Mouse (Mus musculus) C2C12 (cell line): Measurements from ENCODE around the gene Pdpk1. TPM values are rescaled to one million over a fixed set of nuclear protein-coding genes. Genes with fewer than 3 reads are reported as not detected.

Experiments
- H3K27me3 ChIP-seq: one replicate; pipeline ENCODE4 v1.6.1; 2011; ENCODE audit not compliant: control insufficient read depth, insufficient read depth, insufficient read length
- H3K36me3 ChIP-seq: one replicate; pipeline ENCODE4 v1.6.1; 2011; ENCODE audit not compliant: control insufficient read depth, insufficient read depth
- H3K4me3 ChIP-seq: one replicate; pipeline ENCODE4 v1.5.1; 2011; ENCODE audit warnings: mild to moderate bottlenecking, control low read depth; ENCODE audit not compliant: poor library complexity, insufficient read depth, severe bottlenecking
- H3K79me2 ChIP-seq: one replicate; pipeline ENCODE4 v1.6.1; 2011; ENCODE audit not compliant: control insufficient read depth, insufficient read depth
- H3K79me3 ChIP-seq: one replicate; pipeline ENCODE4 v1.6.1; 2011; ENCODE audit warnings: low read depth, control low read depth
- H3ac ChIP-seq: one replicate; pipeline ENCODE3; 2011; ENCODE audit warnings: low read depth; ENCODE audit not compliant: control insufficient read depth, insufficient read length
- CEBPB ChIP-seq: IDR thresholded peaks from one replicate; pipeline ENCODE4 v1.6.1; 2011; ENCODE audit warnings: low read depth, mild to moderate bottlenecking, control low read depth, moderate library complexity
- CTCF ChIP-seq: IDR thresholded peaks from one replicate; pipeline ENCODE4 v1.5.1; 2011; ENCODE audit not compliant: control insufficient read depth, insufficient read depth, insufficient read length
- FOSL1 ChIP-seq: IDR thresholded peaks from one replicate; pipeline ENCODE4 v1.8.0; 2011; ENCODE audit warnings: mild to moderate bottlenecking, low read length; ENCODE audit not compliant: poor library complexity, insufficient read depth, severe bottlenecking
- MAX ChIP-seq: IDR thresholded peaks from one replicate; pipeline ENCODE4 v1.6.1; 2011; ENCODE audit warnings: mild to moderate bottlenecking, control low read depth
- MYOD1 ChIP-seq: IDR thresholded peaks from one replicate; pipeline ENCODE4 v1.6.1; 2011; ENCODE audit warnings: low read depth; ENCODE audit not compliant: control insufficient read depth, insufficient read length
- MYOG ChIP-seq: IDR thresholded peaks from one replicate; pipeline ENCODE4 v1.6.1; 2011; ENCODE audit not compliant: control insufficient read depth, insufficient read length; ENCODE audit errors: extremely low read depth
- USF1 ChIP-seq: IDR thresholded peaks from one replicate; pipeline ENCODE4 v1.6.1; 2011; ENCODE audit warnings: low read depth, mild to moderate bottlenecking, control low read depth, moderate library complexity
- polyA plus RNA-seq: library from polyadenylated mRNA; unstranded; fragments of >200 nt; fragmentation: generic; extraction: Trizol; gene quantifications from one replicate; pipeline ENCODE4 v1.2.1, GENCODE M21; 2012; ENCODE audit warnings: missing spikeins

Gene Pdpk1
- polyA plus RNA-seq, 1 experiment = 7.4 TPM

DNA sequence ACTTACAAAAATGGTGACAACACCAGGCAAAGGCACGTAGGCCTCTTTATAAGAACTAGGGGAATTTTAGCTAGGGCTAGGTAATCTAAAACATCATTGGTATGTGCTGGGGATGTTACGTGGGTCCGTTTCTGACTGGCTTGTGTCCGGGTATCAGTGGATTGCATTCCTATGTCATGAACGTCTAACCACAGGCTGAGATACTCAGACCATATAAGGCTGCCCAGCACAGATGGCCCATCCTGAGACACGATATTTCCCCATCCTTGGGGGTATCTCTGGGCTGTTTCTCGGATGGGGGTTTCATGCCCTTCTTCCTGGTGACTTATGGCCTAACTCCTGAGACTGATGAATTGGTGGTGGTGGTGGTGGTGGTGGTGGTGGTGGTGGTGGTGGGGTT lies 115.6 kb downstream of the Pdpk1 start:
- Histone ChIP-seq H3K27me3 (no peaks in the 10 kb centered on the region), H3ac (no peak overlapping the region), H3K79me2 (no peaks in the 10 kb centered on the region), H3K4me3 (no peak overlapping the region), H3K79me3 (no peaks in the 10 kb centered on the region), H3K36me3 (no peaks in the 10 kb centered on the region)
- no peak for TF ChIP-seq CTCF
- peak; percentile 67 for TF ChIP-seq CEBPB
- TF ChIP-seq FOSL1 = no peak
- peak; percentile 78 for TF ChIP-seq MYOD1

DNA sequence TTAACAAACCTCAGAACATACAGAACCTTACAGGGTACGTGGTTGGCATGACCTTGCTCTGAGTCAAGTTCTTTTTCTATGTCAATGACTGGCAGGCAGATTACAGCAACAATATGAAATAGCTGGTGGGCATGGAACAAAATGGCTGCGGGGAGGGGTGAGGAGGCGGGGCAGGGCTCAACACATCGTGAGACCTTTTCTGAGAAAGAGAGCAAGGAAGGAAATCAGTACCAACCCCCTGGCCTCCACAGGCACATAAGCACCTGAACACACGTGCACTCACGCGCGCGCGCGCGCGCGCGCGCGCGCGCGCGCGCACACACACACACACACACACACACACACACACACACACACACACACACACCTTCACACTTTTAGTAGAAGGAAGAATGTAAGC lies 120.2 kb downstream of the Pdpk1 start:
- no peaks in the 10 kb centered on the region for H3K36me3 ChIP-seq
- H3ac ChIP-seq = no peak overlapping the region
- H3K4me3 ChIP-seq = no peak overlapping the region
- H3K79me2 ChIP-seq = no peaks in the 10 kb centered on the region
- H3K27me3 ChIP-seq = no peaks in the 10 kb centered on the region
- TF ChIP-seq CEBPB = no peak
- no peak for TF ChIP-seq CTCF
- no peak for TF ChIP-seq MYOG
- no peak for TF ChIP-seq MAX
- no peaks in the 10 kb centered on the region for H3K79me3 ChIP-seq

GRCm38 (mm10) chr17:24029477-24029876 lies 121.2 kb downstream of the Pdpk1 start:
- TF ChIP-seq CTCF (no peak), CEBPB (no peak), MYOG (no peak), USF1 (no peak), MYOD1 (no peak)
- no peak overlapping the region for H3K4me3 ChIP-seq

More at GRCm38 (mm10) chr17:24029477-24029876, 121.2 kb downstream of the Pdpk1 start:
- Histone ChIP-seq H3ac (no peak overlapping the region), H3K36me3 (no peaks in the 10 kb centered on the region), H3K79me2 (no peaks in the 10 kb centered on the region), H3K27me3 (no peaks in the 10 kb centered on the region), H3K79me3 (no peaks in the 10 kb centered on the region)

Other genes starting within 250 kb of the Pdpk1 start
- gene Dcpp3, start 233.5 kb downstream of the Pdpk1 start, polyA plus RNA-seq = not detected
- not detected for gene Sbp, start 209.3 kb downstream of the Pdpk1 start, polyA plus RNA-seq
- gene Sbpl, start 195.7 kb downstream of the Pdpk1 start, polyA plus RNA-seq = not detected
- 0.04 TPM for gene Prss30, start 170.4 kb downstream of the Pdpk1 start, polyA plus RNA-seq
- gene Prss22, start 152.8 kb downstream of the Pdpk1 start, polyA plus RNA-seq = 0.95 TPM
- 0.16 TPM for gene Prss27, start 112.8 kb downstream of the Pdpk1 start, polyA plus RNA-seq
- gene Kctd5, start 77.4 kb downstream of the Pdpk1 start, polyA plus RNA-seq = 41.5 TPM
- gene Amdhd2, start 12.8 kb upstream of the Pdpk1 start, polyA plus RNA-seq = 41.9 TPM
- gene Atp6v0c, start 18.8 kb upstream of the Pdpk1 start, polyA plus RNA-seq = 377 TPM
- 3.8 TPM for gene Tbc1d24, start 54.6 kb upstream of the Pdpk1 start, polyA plus RNA-seq
- 0.26 TPM for gene Ntn3, start 58.6 kb upstream of the Pdpk1 start, polyA plus RNA-seq
- gene Tedc2, start 69.9 kb upstream of the Pdpk1 start, polyA plus RNA-seq = 13.2 TPM
- gene Ccnf, start 100.6 kb upstream of the Pdpk1 start, polyA plus RNA-seq = 38.1 TPM
- not detected for gene Abca17, start 200.1 kb upstream of the Pdpk1 start, polyA plus RNA-seq
- 0.66 TPM for gene Abca3, start 201.0 kb upstream of the Pdpk1 start, polyA plus RNA-seq